Mouse (Mus musculus) embryonic fibroblast, embryonic 13.5 days (primary cell): ENCODE data around the gene Fam222a. TPM values are rescaled to one million over a fixed set of nuclear protein-coding genes. Genes with fewer than 3 reads are reported as not detected.

Source experiments
- H3K27ac ChIP-seq: 2 replicates; pipeline ENCODE4 v1.5.1; 2012; ENCODE audit warnings: low read length, control low read depth, inconsistent platforms; ENCODE audit not compliant: insufficient read depth
- H3K4me1 ChIP-seq: 2 replicates; pipeline ENCODE4 v1.6.1; 2011; ENCODE audit warnings: low read length; ENCODE audit not compliant: control insufficient read depth, insufficient read depth
- H3K4me3 ChIP-seq: 2 replicates; pipeline ENCODE4 v1.5.1; 2011; ENCODE audit warnings: mild to moderate bottlenecking, control low read depth, low read length; ENCODE audit not compliant: insufficient read depth
- CTCF ChIP-seq: IDR thresholded peaks from 2 replicates; pipeline ENCODE4 v1.5.1; 2011; ENCODE audit warnings: mild to moderate bottlenecking, control low read depth, low read length, moderate library complexity, borderline replicate concordance; ENCODE audit not compliant: insufficient read depth
- POLR2A ChIP-seq: IDR thresholded peaks from 2 replicates; pipeline ENCODE4 v1.6.1; 2011; ENCODE audit warnings: low read depth, mild to moderate bottlenecking, control low read depth, low read length, moderate library complexity
- polyA plus RNA-seq: library from polyadenylated mRNA; stranded (reverse); fragments of >200 nt; gene quantifications from 2 replicates; pipeline ENCODE4 v1.2.4, GENCODE M21; 2011; ENCODE audit warnings: low read depth; ENCODE audit not compliant: missing spikeins, insufficient read length

Fam222a gene
- polyA plus RNA-seq, 1 experiment = 0.18 TPM

GRCm38 (mm10) chr5:114590043-114590913 is 22.5 kb downstream of the Fam222a start:
- TF ChIP-seq CTCF (no peak), POLR2A (no peak)
- Histone ChIP-seq H3K4me1 (no peaks in the 10 kb centered on the region), H3K27ac (no peak overlapping the region), H3K4me3 (no peak overlapping the region)

GRCm38 (mm10) chr5:114591151-114591561 is 23.3 kb downstream of the Fam222a start:
- TF ChIP-seq CTCF (no peak), POLR2A (no peak)
- H3K4me1 ChIP-seq = no peaks in the 10 kb centered on the region
- no peak overlapping the region for H3K27ac ChIP-seq
- H3K4me3 ChIP-seq = no peak overlapping the region

GRCm38 (mm10) chr5:114592463-114593160 is 24.8 kb downstream of the Fam222a start:
- TF ChIP-seq POLR2A (no peak), CTCF (no peak)
- no peaks in the 10 kb centered on the region for H3K4me1 ChIP-seq
- H3K4me3 ChIP-seq = no peak overlapping the region
- H3K27ac ChIP-seq = no peak overlapping the region

- Histone ChIP-seq H3K4me1 (no peaks in the 10 kb centered on the region), H3K4me3 (no peak overlapping the region), H3K27ac (no peak overlapping the region)
- TF ChIP-seq POLR2A (no peak), CTCF (no peak)
Observed at GRCm38 (mm10) chr5:114593161-114593821, 25.5 kb downstream of the Fam222a start.

GRCm38 (mm10) chr5:114593949-114594348 is 26.1 kb downstream of the Fam222a start:
- H3K4me1 ChIP-seq = no peaks in the 10 kb centered on the region
- TF ChIP-seq CTCF = no peak
- TF ChIP-seq POLR2A = no peak
- no peak overlapping the region for H3K4me3 ChIP-seq
- no peak overlapping the region for H3K27ac ChIP-seq

- Histone ChIP-seq H3K4me3 (no peak overlapping the region), H3K4me1 (no peaks in the 10 kb centered on the region), H3K27ac (no peak overlapping the region)
- no peak for TF ChIP-seq POLR2A
- no peak for TF ChIP-seq CTCF
Observed at GRCm38 (mm10) chr5:114594741-114595241, 27.0 kb downstream of the Fam222a start.

- Histone ChIP-seq H3K4me1 (no peaks in the 10 kb centered on the region), H3K4me3 (no peak overlapping the region), H3K27ac (no peak overlapping the region)
- no peak for TF ChIP-seq POLR2A
- no peak for TF ChIP-seq CTCF
Observed at GRCm38 (mm10) chr5:114596604-114597003, 28.8 kb downstream of the Fam222a start.

- Histone ChIP-seq H3K27ac (no peak overlapping the region), H3K4me3 (no peak overlapping the region), H3K4me1 (no peaks in the 10 kb centered on the region)
- no peak for TF ChIP-seq CTCF
- TF ChIP-seq POLR2A = no peak
Observed at GRCm38 (mm10) chr5:114597222-114597621, 29.4 kb downstream of the Fam222a start.

- TF ChIP-seq CTCF (no peak), POLR2A (no peak)
- H3K27ac ChIP-seq = no peak overlapping the region
- no peaks in the 10 kb centered on the region for H3K4me1 ChIP-seq
- H3K4me3 ChIP-seq = no peak overlapping the region
Observed at GRCm38 (mm10) chr5:114597652-114598051, 29.8 kb downstream of the Fam222a start.

GRCm38 (mm10) chr5:114602012-114602411 is 34.2 kb downstream of the Fam222a start:
- no peaks in the 10 kb centered on the region for H3K4me1 ChIP-seq
- TF ChIP-seq POLR2A = no peak
- TF ChIP-seq CTCF = no peak

More at GRCm38 (mm10) chr5:114602012-114602411, 34.2 kb downstream of the Fam222a start:
- Histone ChIP-seq H3K27ac (no peak overlapping the region), H3K4me3 (no peak overlapping the region)
